Mouse (Mus musculus): Measurements from ENCODE around the gene B4galt7. TPM values are rescaled to one million over a fixed set of nuclear protein-coding genes. Genes with fewer than 3 reads are reported as not detected.

The B4galt7 gene
- 10.3 TPM for polyA plus RNA-seq (2014; fragmentation: Illumina TruSeq; extraction: RNeasy Lipid Tissue Mini Kit (QIAGEN cat#74804); ENCODE audit: low read depth, low replicate concordance)

DNA sequence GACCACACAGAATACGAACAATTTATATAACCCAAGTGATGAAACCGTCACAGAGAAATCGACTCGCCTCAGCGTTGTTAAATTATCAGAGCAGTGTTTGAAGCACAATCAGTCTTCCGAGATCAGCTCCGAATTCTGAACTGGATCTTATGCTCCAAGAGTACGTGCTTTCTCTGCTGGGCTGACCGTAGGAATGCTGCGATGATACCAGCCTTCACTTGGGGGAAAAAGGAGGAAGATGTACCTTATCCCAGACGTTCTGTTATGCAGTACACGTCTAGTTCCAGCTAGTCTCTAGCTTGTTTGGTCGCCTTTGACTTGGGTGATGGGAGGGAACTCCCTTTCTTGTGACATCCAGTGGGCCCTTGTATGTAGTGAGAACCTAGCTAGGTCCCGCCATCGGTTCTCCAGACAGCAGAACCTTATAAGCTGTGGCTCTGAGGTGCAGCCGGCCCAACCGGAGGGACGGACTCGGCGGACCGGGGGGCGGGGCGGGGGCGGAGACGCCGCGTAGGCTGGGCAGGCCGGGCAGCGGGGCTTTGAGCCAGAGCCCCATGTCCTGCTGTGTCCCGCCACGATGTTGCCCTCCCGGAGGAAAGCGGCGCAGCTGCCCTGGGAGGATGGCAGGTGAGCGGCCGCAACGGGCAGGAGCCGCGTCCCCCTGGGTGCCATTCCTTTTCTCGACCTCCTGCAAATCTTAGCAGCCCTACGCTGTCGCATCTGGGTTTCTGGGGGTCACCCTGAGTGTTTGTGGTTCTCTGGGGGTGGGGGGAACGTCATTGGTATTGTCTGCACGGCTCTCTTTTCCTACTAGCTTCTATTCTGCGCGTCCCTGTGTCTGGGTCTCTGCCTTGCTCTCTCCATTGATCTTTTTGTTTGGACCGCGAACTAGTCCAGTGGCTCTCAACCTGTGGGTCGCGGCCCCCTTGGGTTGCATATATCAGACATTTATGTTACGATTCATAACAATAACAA, at the start of gene B4galt7:
Gene B4galt7 (plus strand): TSS at position 331 of the 975 bp plus-strand sequence.

DNA sequence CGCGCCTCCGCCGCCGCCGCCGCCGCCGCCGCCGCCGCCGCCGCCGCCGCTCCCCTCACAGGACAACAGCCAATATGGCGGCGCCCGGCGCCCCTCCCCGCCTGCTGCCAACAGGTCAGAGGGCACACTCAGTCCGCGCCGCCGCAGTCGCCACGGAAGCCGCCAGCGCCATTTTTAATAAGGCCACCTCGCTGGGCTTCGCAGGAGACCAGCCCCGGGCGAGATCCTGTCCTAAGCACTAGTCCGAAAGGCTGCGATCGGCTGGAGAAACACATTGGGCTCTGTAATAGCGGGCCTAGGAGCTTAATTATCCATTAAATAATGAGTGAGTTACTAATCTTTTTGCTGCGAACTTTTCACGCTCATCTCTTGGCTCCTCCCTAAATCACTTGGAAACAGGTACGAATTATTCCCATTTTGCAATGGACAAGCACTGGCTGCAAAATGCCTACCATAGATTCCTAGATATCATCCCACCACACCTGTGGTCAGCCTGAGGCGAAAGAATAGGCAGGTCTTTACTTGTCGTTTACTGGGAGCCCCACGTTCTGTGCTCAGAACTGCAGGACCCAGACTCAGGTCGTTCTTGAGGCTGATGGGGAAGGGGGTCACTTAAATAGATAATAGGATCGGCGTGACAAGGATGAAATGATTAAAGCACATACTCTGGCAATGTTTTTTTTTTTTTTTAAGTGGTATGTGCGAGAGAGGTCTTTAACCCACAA, 28.5 kb upstream of the B4galt7 start, which contains the start of gene Fam193b:
Gene Fam193b (minus strand): TSS at position 94 of the 725 bp plus-strand sequence.

DNA sequence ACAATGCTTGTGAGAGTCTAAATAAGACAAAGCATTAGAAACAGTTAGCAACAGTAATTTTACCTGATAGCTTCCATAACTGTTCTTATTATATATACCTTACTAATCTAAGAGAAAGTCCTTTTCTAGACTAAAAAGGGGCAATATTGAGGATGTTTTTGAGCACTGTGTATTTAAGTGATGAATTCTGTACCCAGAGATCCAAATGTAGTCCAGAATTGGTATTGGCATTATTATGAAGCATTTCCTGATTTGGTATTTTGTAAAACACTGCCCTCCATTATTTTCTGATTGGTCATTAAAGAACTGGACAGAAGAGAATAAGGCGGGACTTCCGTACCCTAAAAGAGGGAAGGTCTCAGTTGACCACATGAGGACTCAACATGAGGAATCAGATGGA, 26.3 kb upstream of the B4galt7 start, which contains the start of gene Tmed9:
Gene Tmed9 (plus strand): TSS at position 301 of the 400 bp plus-strand sequence.

DNA sequence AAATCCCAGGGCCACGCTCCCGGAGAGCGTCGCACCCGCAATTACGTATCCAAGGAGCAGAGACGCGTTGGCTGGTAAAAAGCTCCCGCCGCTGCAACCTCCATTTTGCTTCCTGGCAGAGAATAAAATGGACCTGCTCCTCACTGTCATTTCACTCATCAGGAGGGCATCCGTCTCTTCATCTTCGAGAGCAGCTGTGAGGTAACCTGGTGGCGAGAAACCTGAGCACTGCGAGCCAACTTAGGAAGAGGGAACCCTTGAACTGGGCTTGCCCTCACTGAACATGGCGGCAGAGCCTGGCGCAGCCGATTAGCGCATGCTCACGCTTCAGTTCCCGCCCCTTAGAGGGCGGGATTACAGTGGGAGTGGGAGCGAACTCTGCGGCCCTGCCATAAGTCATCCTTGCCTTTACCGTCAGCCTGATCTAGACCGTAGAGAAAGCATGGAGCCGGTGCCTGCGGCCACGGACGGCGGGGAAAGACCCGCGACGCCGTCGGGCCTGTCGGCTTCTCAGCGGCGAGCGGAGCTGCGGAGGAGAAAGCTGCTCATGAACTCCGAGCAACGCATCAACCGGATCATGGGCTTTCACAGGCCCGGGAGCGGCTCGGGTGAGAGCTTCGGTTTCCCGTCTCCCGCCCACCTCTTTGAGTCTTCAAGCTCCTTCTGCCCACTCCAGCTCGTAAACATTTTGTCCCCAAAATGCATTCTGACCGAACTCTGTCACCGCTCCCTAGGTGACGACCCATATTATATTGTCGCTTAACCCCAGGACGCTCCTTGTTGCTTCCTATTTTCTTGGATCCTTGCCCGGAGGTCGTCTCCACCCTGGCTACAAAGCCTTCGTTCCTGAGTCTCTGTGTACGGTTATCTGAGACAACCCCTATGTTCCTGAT, 23.2 kb downstream of the B4galt7 start, which contains the start of gene Caml:
Gene Caml (plus strand): TSS at position 357 of the 893 bp plus-strand sequence.

DNA sequence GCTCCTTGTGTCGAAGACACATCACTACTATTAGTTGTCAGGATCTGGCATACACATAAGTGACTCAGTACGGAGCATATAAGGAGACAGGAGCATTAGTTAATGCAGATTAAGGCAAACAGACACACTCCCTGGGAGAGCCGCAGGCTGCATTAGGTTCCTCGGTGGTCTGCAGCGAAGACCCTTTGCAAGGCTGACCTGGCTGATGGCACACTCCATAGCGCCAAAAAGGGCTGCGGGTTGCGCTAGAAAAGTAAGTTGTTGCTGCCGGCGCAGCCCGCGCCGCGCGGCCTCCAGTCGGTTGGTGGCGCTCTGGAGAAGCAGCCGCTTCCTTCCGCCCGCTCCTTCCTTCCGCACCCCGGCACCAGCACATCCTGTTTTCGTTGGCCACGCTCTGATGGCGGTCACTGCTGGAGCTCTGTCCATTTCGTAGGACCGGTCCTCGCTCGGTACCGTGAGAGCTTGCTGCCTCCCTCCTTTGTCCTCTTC, 35.0 kb downstream of the B4galt7 start, which contains the start of gene Ddx46:
Gene Ddx46 (plus strand): TSS at position 389 of the 489 bp plus-strand sequence.

Other genes starting within 250 kb of the B4galt7 start
- 50.8 TPM for gene Lman2, start 237.1 kb upstream of the B4galt7 start, polyA plus RNA-seq (2014; fragmentation: Illumina TruSeq; extraction: RNeasy Lipid Tissue Mini Kit (QIAGEN cat#74804); ENCODE audit: low read depth, low replicate concordance)
- gene Rgs14, start 230.2 kb upstream of the B4galt7 start, polyA plus RNA-seq (2014; fragmentation: Illumina TruSeq; extraction: RNeasy Lipid Tissue Mini Kit (QIAGEN cat#74804); ENCODE audit: low read depth, low replicate concordance) = 0.58 TPM
- not detected for gene Slc34a1, start 201.7 kb upstream of the B4galt7 start, polyA plus RNA-seq (2014; fragmentation: Illumina TruSeq; extraction: RNeasy Lipid Tissue Mini Kit (QIAGEN cat#74804); ENCODE audit: low read depth, low replicate concordance)
- not detected for gene Pfn3, start 184.7 kb upstream of the B4galt7 start, polyA plus RNA-seq (2014; fragmentation: Illumina TruSeq; extraction: RNeasy Lipid Tissue Mini Kit (QIAGEN cat#74804); ENCODE audit: low read depth, low replicate concordance)
- not detected for gene F12, start 173.1 kb upstream of the B4galt7 start, polyA plus RNA-seq (2014; fragmentation: Illumina TruSeq; extraction: RNeasy Lipid Tissue Mini Kit (QIAGEN cat#74804); ENCODE audit: low read depth, low replicate concordance)
- 19.9 TPM for gene Grk6, start 154.8 kb upstream of the B4galt7 start, polyA plus RNA-seq (2014; fragmentation: Illumina TruSeq; extraction: RNeasy Lipid Tissue Mini Kit (QIAGEN cat#74804); ENCODE audit: low read depth, low replicate concordance)
- gene Prr7, start 135.6 kb upstream of the B4galt7 start, polyA plus RNA-seq (2014; fragmentation: Illumina TruSeq; extraction: RNeasy Lipid Tissue Mini Kit (QIAGEN cat#74804); ENCODE audit: low read depth, low replicate concordance) = not detected
- gene Dbn1, start 111.8 kb upstream of the B4galt7 start, polyA plus RNA-seq (2014; fragmentation: Illumina TruSeq; extraction: RNeasy Lipid Tissue Mini Kit (QIAGEN cat#74804); ENCODE audit: low read depth, low replicate concordance) = 7.0 TPM
- gene Pdlim7, start 86.2 kb upstream of the B4galt7 start, polyA plus RNA-seq (2014; fragmentation: Illumina TruSeq; extraction: RNeasy Lipid Tissue Mini Kit (QIAGEN cat#74804); ENCODE audit: low read depth, low replicate concordance) = 65.4 TPM
- gene Dok3, start 70.6 kb upstream of the B4galt7 start, polyA plus RNA-seq (2014; fragmentation: Illumina TruSeq; extraction: RNeasy Lipid Tissue Mini Kit (QIAGEN cat#74804); ENCODE audit: low read depth, low replicate concordance) = 2.6 TPM
- 15.0 TPM for gene Ddx41, start 63.2 kb upstream of the B4galt7 start, polyA plus RNA-seq (2014; fragmentation: Illumina TruSeq; extraction: RNeasy Lipid Tissue Mini Kit (QIAGEN cat#74804); ENCODE audit: low read depth, low replicate concordance)
- gene Fam193b, start 28.8 kb upstream of the B4galt7 start, polyA plus RNA-seq (2014; fragmentation: Illumina TruSeq; extraction: RNeasy Lipid Tissue Mini Kit (QIAGEN cat#74804); ENCODE audit: low read depth, low replicate concordance) = 48.4 TPM
- gene Tmed9, start 26.2 kb upstream of the B4galt7 start, polyA plus RNA-seq (2014; fragmentation: Illumina TruSeq; extraction: RNeasy Lipid Tissue Mini Kit (QIAGEN cat#74804); ENCODE audit: low read depth, low replicate concordance) = 97.7 TPM
- 17.0 TPM for gene Caml, start 23.1 kb downstream of the B4galt7 start, polyA plus RNA-seq (2014; fragmentation: Illumina TruSeq; extraction: RNeasy Lipid Tissue Mini Kit (QIAGEN cat#74804); ENCODE audit: low read depth, low replicate concordance)
- gene Ddx46, start 35.1 kb downstream of the B4galt7 start, polyA plus RNA-seq (2014; fragmentation: Illumina TruSeq; extraction: RNeasy Lipid Tissue Mini Kit (QIAGEN cat#74804); ENCODE audit: low read depth, low replicate concordance) = 25.7 TPM
- 44.1 TPM for gene B230219D22Rik, start 93.2 kb downstream of the B4galt7 start, polyA plus RNA-seq (2014; fragmentation: Illumina TruSeq; extraction: RNeasy Lipid Tissue Mini Kit (QIAGEN cat#74804); ENCODE audit: low read depth, low replicate concordance)
- gene Txndc15, start 114.8 kb downstream of the B4galt7 start, polyA plus RNA-seq (2014; fragmentation: Illumina TruSeq; extraction: RNeasy Lipid Tissue Mini Kit (QIAGEN cat#74804); ENCODE audit: low read depth, low replicate concordance) = 61.0 TPM
- gene Pcbd2, start 127.5 kb downstream of the B4galt7 start, polyA plus RNA-seq (2014; fragmentation: Illumina TruSeq; extraction: RNeasy Lipid Tissue Mini Kit (QIAGEN cat#74804); ENCODE audit: low read depth, low replicate concordance) = 29.5 TPM
- not detected for gene Catsper3, start 184.7 kb downstream of the B4galt7 start, polyA plus RNA-seq (2014; fragmentation: Illumina TruSeq; extraction: RNeasy Lipid Tissue Mini Kit (QIAGEN cat#74804); ENCODE audit: low read depth, low replicate concordance)
- not detected for gene Pitx1, start 236.3 kb downstream of the B4galt7 start, polyA plus RNA-seq (2014; fragmentation: Illumina TruSeq; extraction: RNeasy Lipid Tissue Mini Kit (QIAGEN cat#74804); ENCODE audit: low read depth, low replicate concordance)

Measured in heart, adult 10 weeks (tissue).